Mouse (Mus musculus) forebrain, postnatal 0 days (tissue): ENCODE results near the gene Cep57l1. TPM values are rescaled to one million over a fixed set of nuclear protein-coding genes. Genes with fewer than 3 reads are reported as not detected.

Source experiments
- ATAC-seq: fragments of 200-750 bp; cut with Nextera tagmentation; 2 replicates; pipeline ENCODE4 v1.8.0; 2017; ENCODE audit warnings: mild to moderate bottlenecking, moderate library complexity
- DNase-seq: peaks from one replicate; pipeline ENCODE4 v3.0.0-alpha.2; 2015
- H3K27ac ChIP-seq: fragments of 300-500 bp; sonication (generic); 2 replicates; pipeline ENCODE4 v1.5.1; 2014; ENCODE audit warnings: low read depth, mild to moderate bottlenecking, antibody characterized with exemption, low read length, moderate library complexity, mixed read lengths
- H3K27me3 ChIP-seq: fragments of 300-500 bp; sonication (generic); 2 replicates; pipeline ENCODE4 v1.6.1; 2014; ENCODE audit warnings: mild to moderate bottlenecking, low read length, mixed read lengths; ENCODE audit not compliant: insufficient read depth
- H3K36me3 ChIP-seq: fragments of 300-500 bp; sonication (generic); 2 replicates; pipeline ENCODE4 v1.6.1; 2014; ENCODE audit warnings: mild to moderate bottlenecking, moderate library complexity; ENCODE audit not compliant: insufficient read depth
- H3K4me1 ChIP-seq: fragments of 300-500 bp; sonication (generic); 2 replicates; pipeline ENCODE4 v1.6.1; 2014; ENCODE audit warnings: antibody characterized with exemption; ENCODE audit not compliant: insufficient read depth
- H3K4me2 ChIP-seq: fragments of 300-500 bp; sonication (generic); 2 replicates; pipeline ENCODE4 v1.6.1; 2014; ENCODE audit warnings: low read depth, mild to moderate bottlenecking, moderate library complexity
- H3K4me3 ChIP-seq: fragments of 300-500 bp; sonication (generic); 2 replicates; pipeline ENCODE4 v1.5.1; 2014; ENCODE audit warnings: low read depth, low read length, mixed read lengths
- H3K9ac ChIP-seq: fragments of 300-500 bp; sonication (generic); 2 replicates; pipeline ENCODE4 v1.6.1; 2014; ENCODE audit warnings: mild to moderate bottlenecking
- H3K9me3 ChIP-seq: fragments of 300-500 bp; sonication (generic); 2 replicates; pipeline ENCODE4 v1.6.1; 2016; ENCODE audit warnings: low read length
- CTCF ChIP-seq: sonication (generic); IDR thresholded peaks from 2 replicates; pipeline ENCODE4 v1.5.1; 2016; ENCODE audit warnings: antibody characterized with exemption, control low read depth, low read depth
- WGBS: fragments of 180-500 bp; shearing (Covaris S2); extraction: QIAGEN DNeasy Blood & Tissue Kit; methylation state at CpG from one replicate; pipeline ENCODE4 v1.1.7; 2014; 5-methylcytosine and 5-hydroxymethylcytosine counted together
- polyA plus RNA-seq: library from polyadenylated mRNA; unstranded; fragments of >200 nt; fragmentation: Nextera tagmentation; extraction: Ambion mirVana; gene quantifications from 2 replicates; pipeline ENCODE4 v1.2.1, GENCODE M21; 2015
- total RNA-seq: library from RNA; depleted of rRNA; stranded (reverse); fragments of >200 nt; gene quantifications from 2 replicates; pipeline ENCODE4 v1.2.3, GENCODE M21; 2014

The Cep57l1 gene
- total and polyA plus RNA-seq, 2 experiments from 2014 or later: 10.2 to 11.7 TPM

DNA sequence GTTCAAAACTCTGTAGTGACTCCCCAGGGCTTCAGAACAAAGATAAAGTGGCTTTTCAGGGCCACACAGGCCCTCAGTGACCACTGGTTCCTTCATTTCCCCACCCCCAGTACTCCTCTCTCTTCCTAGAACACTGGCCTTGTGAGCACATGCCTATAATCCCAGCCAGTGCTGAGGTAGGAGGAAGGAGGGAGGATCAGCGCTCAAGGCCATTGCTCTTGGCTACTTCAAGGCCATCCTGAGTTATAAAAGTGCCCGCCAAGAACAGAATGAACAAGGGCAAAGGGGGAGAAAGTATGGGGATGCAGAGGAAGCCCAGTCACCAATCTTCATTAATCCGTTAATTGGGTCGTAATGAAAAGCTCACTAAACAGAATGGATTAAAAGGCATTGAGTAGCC lies 44.1 kb downstream of the Cep57l1 start:
- Histone ChIP-seq H3K4me3 (no peak overlapping the region), H3K9ac (no peak overlapping the region), H3K4me1 (no peaks in the 10 kb centered on the region), H3K27me3 (no peaks in the 10 kb centered on the region), H3K36me3 (no peaks in the 10 kb centered on the region), H3K4me2 (no peak overlapping the region), H3K27ac (no peak overlapping the region), H3K9me3 (no peaks in the 10 kb centered on the region)
- TF ChIP-seq CTCF: no peak
- ATAC-seq: no peak
- 90% methylated on average over 4 of the region's 4 CpGs for WGBS
- DNase-seq: no peak

DNA sequence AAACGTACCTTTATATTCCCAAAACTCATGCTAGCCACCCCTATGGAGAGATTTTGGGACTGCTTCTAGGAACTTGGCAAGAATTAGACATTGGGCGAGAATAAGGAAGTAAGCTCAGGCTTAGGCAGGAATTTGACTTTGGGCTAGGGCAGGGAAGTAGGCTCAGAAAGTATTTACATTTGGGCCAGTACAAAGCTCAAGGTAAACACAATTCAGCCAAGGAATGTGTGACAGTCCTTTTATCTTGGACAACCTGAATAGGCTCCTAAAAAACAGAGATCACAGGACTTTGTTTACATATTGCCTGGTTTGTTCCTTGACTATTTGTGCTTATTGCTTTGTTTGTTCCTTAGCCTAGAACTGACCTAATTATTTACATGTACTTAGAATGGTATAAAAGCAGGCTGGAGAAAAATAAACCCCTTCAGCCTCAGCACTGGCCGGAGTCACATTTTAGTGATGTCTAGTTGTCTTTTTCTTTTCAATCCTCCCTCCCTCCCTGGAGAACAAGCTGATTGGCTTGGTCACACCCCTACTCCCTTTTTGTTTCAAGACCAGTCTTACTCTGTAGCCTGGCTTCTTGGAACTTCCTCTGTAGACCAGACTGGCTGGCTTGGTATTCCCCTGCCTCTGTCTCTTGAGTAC lies 45.8 kb downstream of the Cep57l1 start:
- no peak overlapping the region for H3K9ac ChIP-seq
- H3K27ac ChIP-seq: no peak overlapping the region
- DNase-seq (no peak), ATAC-seq (no peak)
- H3K9me3 ChIP-seq: no peaks in the 10 kb centered on the region
- H3K36me3 ChIP-seq: no peaks in the 10 kb centered on the region
- H3K4me3 ChIP-seq: no peak overlapping the region
- WGBS: 85% methylated on average over 3 of the region's 3 CpGs
- TF ChIP-seq CTCF: no peak
- H3K27me3 ChIP-seq: no peaks in the 10 kb centered on the region
- H3K4me1 ChIP-seq: no peaks in the 10 kb centered on the region
- H3K4me2 ChIP-seq: no peak overlapping the region

DNA sequence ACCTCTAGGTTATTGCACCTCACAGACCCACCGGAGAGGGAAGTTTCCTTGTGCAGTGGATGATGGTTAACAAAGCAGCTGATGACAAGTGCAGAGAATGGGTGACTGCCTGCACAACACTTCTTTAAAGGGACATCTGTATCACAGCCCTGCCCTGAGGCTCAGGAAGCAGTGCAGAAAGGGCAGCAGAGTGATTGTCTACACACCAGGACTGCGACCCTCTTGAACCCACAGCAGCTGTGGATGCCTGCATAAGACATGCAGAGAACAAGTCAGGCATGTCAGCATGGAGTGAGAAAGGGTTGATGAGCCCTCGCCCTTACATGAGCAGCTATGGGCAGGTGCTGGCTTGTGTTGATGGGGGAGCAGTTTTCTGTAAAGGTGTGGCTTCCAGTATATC lies 48.8 kb downstream of the Cep57l1 start:
- Histone ChIP-seq H3K4me1 (no peaks in the 10 kb centered on the region), H3K27me3 (no peaks in the 10 kb centered on the region), H3K4me2 (no peak overlapping the region), H3K36me3 (no peaks in the 10 kb centered on the region), H3K27ac (no peak overlapping the region), H3K4me3 (no peak overlapping the region), H3K9ac (no peak overlapping the region), H3K9me3 (no peaks in the 10 kb centered on the region)
- TF ChIP-seq CTCF: no peak
- WGBS: 91% methylated on average over 3 of the region's 3 CpGs
- ATAC-seq: no peak
- no peak for DNase-seq

DNA sequence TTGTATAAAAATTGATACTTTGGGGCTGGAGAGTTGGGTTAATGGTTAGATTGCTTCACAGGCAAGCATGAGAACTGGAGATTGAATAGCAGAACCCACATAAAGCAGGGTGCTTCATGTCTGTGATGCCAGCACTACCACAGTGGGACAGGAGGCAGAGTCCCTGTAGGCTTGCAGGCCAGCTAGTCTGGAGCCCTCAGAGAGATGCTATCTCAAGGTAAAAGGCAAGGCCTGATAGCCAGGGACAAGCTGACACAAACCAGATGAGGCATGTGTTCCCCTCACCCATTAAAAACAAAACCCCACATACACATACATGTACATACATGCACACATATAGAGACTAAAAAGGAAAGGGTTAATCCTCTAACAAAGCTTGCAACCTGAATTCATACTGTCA lies 51.6 kb downstream of the Cep57l1 start:
- H3K27ac ChIP-seq: no peak overlapping the region
- no peaks in the 10 kb centered on the region for H3K27me3 ChIP-seq
- ATAC-seq (no peak), DNase-seq (no peak)
- H3K9ac ChIP-seq: no peak overlapping the region
- no peaks in the 10 kb centered on the region for H3K36me3 ChIP-seq
- H3K4me1 ChIP-seq: no peaks in the 10 kb centered on the region
- no peak overlapping the region for H3K4me2 ChIP-seq
- no peak for TF ChIP-seq CTCF
- H3K4me3 ChIP-seq: no peak overlapping the region
- no peaks in the 10 kb centered on the region for H3K9me3 ChIP-seq

DNA sequence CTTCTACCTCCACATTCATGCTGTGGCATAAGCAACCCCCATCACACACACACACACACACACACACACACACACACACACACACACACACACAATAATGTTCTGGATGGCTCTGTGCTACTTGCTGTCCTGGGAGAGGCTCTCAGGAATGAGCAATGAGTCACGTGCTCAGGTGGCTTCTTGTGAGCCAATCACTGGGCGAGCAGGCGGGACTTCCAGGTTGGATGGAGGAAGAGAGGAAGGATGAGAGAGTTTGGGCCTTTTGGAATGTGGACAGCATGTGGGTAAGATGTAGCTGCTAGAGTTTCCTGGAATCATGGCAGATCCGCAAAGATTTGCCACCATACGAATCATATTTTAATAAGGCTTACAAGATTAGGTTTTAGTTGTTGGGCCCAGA lies 52.4 kb downstream of the Cep57l1 start:
- 92% methylated on average over 5 of the region's 5 CpGs for WGBS
- no peak overlapping the region for H3K9ac ChIP-seq

DNA sequence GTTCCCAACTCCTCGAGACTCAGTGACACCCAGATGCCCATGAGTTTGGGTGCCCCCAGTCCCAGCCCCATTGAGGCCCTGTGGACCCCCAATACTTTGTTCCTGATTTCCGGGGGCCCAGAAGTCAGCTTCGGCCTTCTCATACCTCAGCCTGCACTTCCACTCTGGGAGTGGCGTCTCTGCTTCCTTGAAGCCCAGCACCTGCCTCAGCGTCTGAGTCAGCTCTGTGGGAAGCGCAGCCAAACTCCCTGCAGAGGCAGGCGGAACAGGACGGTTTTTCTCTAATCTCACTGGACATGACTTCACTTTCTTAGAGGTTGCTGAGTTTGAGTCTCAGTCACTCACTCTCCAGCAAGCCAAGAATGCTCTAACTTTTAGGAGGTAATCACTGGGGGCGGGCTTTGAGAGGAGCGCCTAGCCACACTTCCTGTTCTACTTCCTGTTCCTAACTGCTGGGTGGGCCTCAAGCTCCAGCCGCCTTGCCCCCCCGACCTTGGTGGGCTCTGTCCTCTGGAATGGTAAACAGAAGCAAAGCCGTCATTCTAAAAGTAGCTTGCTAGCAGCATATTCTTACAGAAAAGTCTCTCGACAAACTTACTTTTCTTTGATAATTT lies 57.7 kb downstream of the Cep57l1 start:
- ATAC-seq (no peak), DNase-seq (no peak)
- TF ChIP-seq CTCF: no peak

More for the DNA sequence above, 52.4 kb downstream of the Cep57l1 start:
- Histone ChIP-seq H3K27me3 (no peaks in the 10 kb centered on the region), H3K4me1 (no peaks in the 10 kb centered on the region), H3K9me3 (no peaks in the 10 kb centered on the region), H3K4me2 (no peak overlapping the region), H3K36me3 (no peaks in the 10 kb centered on the region), H3K4me3 (no peak overlapping the region), H3K27ac (no peak overlapping the region)
- no peak for ATAC-seq
- DNase-seq: no peak
- TF ChIP-seq CTCF: no peak

DNA sequence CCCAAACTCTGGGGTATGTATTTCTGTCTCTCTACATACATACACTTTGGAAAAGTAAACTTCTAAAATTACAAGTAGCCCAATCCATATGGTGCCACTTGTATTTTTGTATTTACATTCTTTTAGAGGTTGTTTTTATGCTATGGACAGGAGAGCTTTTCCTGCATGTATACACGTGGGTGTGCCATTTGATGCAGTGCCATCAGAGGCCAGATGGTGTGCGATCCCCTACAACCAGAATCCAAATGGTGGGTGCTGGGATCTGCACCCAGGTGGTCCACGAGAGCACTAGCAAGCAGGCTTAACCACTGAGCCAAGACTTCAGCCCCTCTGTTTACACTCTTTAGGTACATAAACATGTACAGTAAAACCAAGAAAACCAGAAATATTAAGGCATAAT lies 60.4 kb downstream of the Cep57l1 start:
- Histone ChIP-seq H3K4me1 (peaks cover 7% of the 10 kb centered on the region), H3K27ac (no peak overlapping the region), H3K9ac (no peak overlapping the region), H3K36me3 (no peaks in the 10 kb centered on the region), H3K27me3 (no peaks in the 10 kb centered on the region), H3K4me3 (no peak overlapping the region), H3K9me3 (no peaks in the 10 kb centered on the region), H3K4me2 (no peak overlapping the region)
- DNase-seq (no peak), ATAC-seq (no peak)
- no peak for TF ChIP-seq CTCF
- WGBS: 70% methylated on average over 3 of the region's 3 CpGs

More for the DNA sequence above, 57.7 kb downstream of the Cep57l1 start:
- no peaks in the 10 kb centered on the region for H3K9me3 ChIP-seq
- no peak overlapping the region for H3K9ac ChIP-seq
- no peak overlapping the region for H3K4me2 ChIP-seq
- no peaks in the 10 kb centered on the region for H3K27me3 ChIP-seq
- H3K36me3 ChIP-seq: no peaks in the 10 kb centered on the region
- 86% methylated on average over 14 of the region's 14 CpGs for WGBS
- no peak overlapping the region for H3K4me3 ChIP-seq
- H3K27ac ChIP-seq: no peak overlapping the region
- H3K4me1 ChIP-seq: no peaks in the 10 kb centered on the region
